ENCODE assay signal across 22 mouse cellular contexts in the genomic region with DNA sequence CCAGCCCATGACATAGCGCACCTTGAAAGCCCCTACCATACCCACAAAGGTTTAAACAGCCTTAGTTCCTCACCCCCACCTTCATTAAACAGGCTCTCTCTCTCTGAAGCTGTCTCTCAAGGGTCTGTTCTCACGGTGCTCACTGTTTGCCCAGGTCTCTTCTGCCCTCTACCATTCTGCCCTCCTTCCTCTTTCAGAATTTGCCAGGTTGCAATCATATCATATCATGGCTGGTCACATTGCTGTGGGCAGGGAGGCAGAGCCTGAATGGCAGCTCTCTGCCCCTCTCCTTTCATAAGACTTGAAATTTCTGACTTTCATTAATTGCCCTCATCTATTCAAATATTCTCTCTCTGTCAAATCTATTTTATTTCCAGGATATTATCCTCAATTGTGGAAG. TPM values are rescaled to one million over a fixed set of nuclear protein-coding genes. Genes with fewer than 3 reads are reported as not detected.
DNase-seq lines count a peak whose midpoint lies in the region; ATAC-seq and TF ChIP-seq lines count a peak whose summit lies in the region.
"Had no signal": no experiment of that assay in that cellular context is flagged by ENCODE, and none has a peak within 500 bp of the region (broad histone marks: within the 10 kb centered on the region; RNA-seq: fewer than 3 reads in every experiment).

No protein-coding gene starts in this region.

- H3K27me3 ChIP-seq in limb, embryonic 15.5 days = no peaks in the 10 kb centered on the region
- no peaks in the 10 kb centered on the region for H3K27me3 ChIP-seq in limb, embryonic 10.5 days (ENCODE audit: low read depth, poor library complexity, severe bottlenecking)
- no peaks in the 10 kb centered on the region for H3K27me3 ChIP-seq in cerebellum, adult 2 months (ENCODE audit: control insufficient read depth, insufficient read depth, low read length)
- H3K27me3 ChIP-seq: CH12.LX had no signal

- no peak overlapping the region for H3K4me2 ChIP-seq in limb, embryonic 15.5 days

- H3K36me3 ChIP-seq in limb, embryonic 15.5 days = no peaks in the 10 kb centered on the region
- H3K36me3 ChIP-seq in limb, embryonic 10.5 days = no peaks in the 10 kb centered on the region
- H3K36me3 ChIP-seq: G1E had no signal

- H3K4me3 ChIP-seq in limb, embryonic 15.5 days = no peak overlapping the region
- no peak overlapping the region for H3K4me3 ChIP-seq in limb, embryonic 10.5 days
- H3K4me3 ChIP-seq in cerebellum, adult 2 months (replicated peaks; ENCODE audit: insufficient read depth, low read depth, low read length) = no peak overlapping the region

- no peaks in the 10 kb centered on the region for H3K4me1 ChIP-seq in limb, embryonic 15.5 days
- no peaks in the 10 kb centered on the region for H3K4me1 ChIP-seq in limb, embryonic 10.5 days
- H3K4me1 ChIP-seq in cerebellum, adult 2 months (ENCODE audit: control insufficient read depth, insufficient read depth, low read length) = no peaks in the 10 kb centered on the region

- peak; percentile 44 for DNase-seq in heart, adult 11 months
- no peak for DNase-seq in heart, postnatal 36 days
- DNase-seq in limb, embryonic 10.5 days (ENCODE audit: low spot score) = no peak
- DNase-seq in cerebellum, adult 2 months = no peak
- no peak for DNase-seq in cerebellum, postnatal 10 days
- DNase-seq: adrenal gland, adult 2 months; adrenal gland, adult 8-10 months; adrenal gland, postnatal 10 days; adrenal gland, postnatal 14 days; adrenal gland, postnatal 25 days; adrenal gland, postnatal 36 days; B cell, adult 2 months; cerebellum, adult 11 months; cerebellum, adult 11-12 months had no signal

- no peak for TF ChIP-seq POLR2A in cerebellum, adult 2 months (IDR thresholded peaks at IDR 0.05; ENCODE audit: borderline replicate concordance, insufficient read depth, low read length)

- peak; percentile 52; the same call in 1 of the 2 replicates for ATAC-seq in limb, embryonic 15.5 days (ENCODE audit: insufficient number of reproducible peaks, low FRiP score, low TSS enrichment, low read depth)
- peak; percentile 73 for ATAC-seq in common myeloid progenitor, adult 5-6 weeks (replicated peaks; ENCODE audit: low read depth, poor library complexity, severe bottlenecking)
- ATAC-seq in megakaryocyte progenitor cell, adult 5-6 weeks (replicated peaks; ENCODE audit: poor library complexity) = peak; percentile 54; the same call in 1 of the 2 replicates
- ATAC-seq: activated CD4-positive, CD25-positive, alpha-beta regulatory T cell, adult 4 months; CD4-positive, CD25-positive, alpha-beta regulatory T cell, adult 4 months; Patski had no signal

- no peak overlapping the region for H3K9ac ChIP-seq in limb, embryonic 15.5 days

- no peaks in the 10 kb centered on the region for H3K9me3 ChIP-seq in limb, embryonic 15.5 days
- no peaks in the 10 kb centered on the region for H3K9me3 ChIP-seq in limb, embryonic 10.5 days (replicated peaks)
- H3K9me3 ChIP-seq: G1E had no signal

- H3K27ac ChIP-seq in limb, embryonic 15.5 days = no peak overlapping the region
- no peak overlapping the region for H3K27ac ChIP-seq in limb, embryonic 10.5 days
- no peak overlapping the region for H3K27ac ChIP-seq in cerebellum, adult 2 months (ENCODE audit: insufficient read depth, low read length)

- WGBS in limb, embryonic 15.5 days = 90% methylated on average over 2 of the region's 2 CpGs
- WGBS in limb, embryonic 10.5 days = 88% methylated on average over 2 of the region's 2 CpGs
- WGBS in cerebellum, adult 2 months = 90% methylated on average over 2 of the region's 2 CpGs

- intact Hi-C loops in heart, postnatal 36 days (cut with DNase I) = no loop called here

- TF ChIP-seq CTCF in cerebellum, adult 2 months (IDR thresholded peaks at IDR 0.05; ENCODE audit: borderline replicate concordance, insufficient read depth, low read depth, low read length) = no peak

RNA-seq across cellular contexts. Expression of a gene that starts 51.8 kb away (rescaled TPM):
- total RNA-seq in heart, postnatal 36 days (2021) = 10 to 100 TPM; 21.2 to 21.3 TPM
- polyA plus RNA-seq in limb, embryonic 15.5 days (2015; fragmentation: Nextera tagmentation; extraction: Ambion mirVana) = 2.6 and 3.1 TPM in 2 replicates
- 0.21 and 0.29 TPM in 2 replicates for polyA plus RNA-seq in limb, embryonic 10.5 days (2016; fragmentation: Nextera tagmentation; extraction: Ambion mirVana)
- 9.2 and 15.9 TPM in 2 replicates for total RNA-seq in common myeloid progenitor, adult 5-6 weeks (2017)
- total RNA-seq in megakaryocyte progenitor cell, adult 5-6 weeks (2015) = 17.7 and 20.0 TPM in 2 replicates
- 2.5 and 13.2 TPM in 2 replicates for total RNA-seq in megakaryocyte progenitor cell, adult 5-6 weeks (2017)
- polyA plus RNA-seq in cerebellum, adult 2 months (2012; rRNA removed) = 42.5 and 50.4 TPM in 2 replicates
- polyA plus RNA-seq: G1E had no signal
